Comparison of ENCODE assay signal across 8 mouse cellular contexts in genomic region chr8:10153611-10154438, GRCm38 (mm10). TPM values are rescaled to one million over a fixed set of nuclear protein-coding genes. Genes with fewer than 3 reads are reported as not detected.
A peak's percentile ranks its signal among the peaks of the same experiment; 100 is the strongest.
DNase-seq lines count a peak whose midpoint lies in the region; ATAC-seq and TF ChIP-seq lines count a peak whose summit lies in the region.

Myo16 (plus strand) TSS chr8:10153911.

- ATAC-seq in kidney, embryonic 15.5 days (replicated peaks; ENCODE audit: low FRiP score) = peak; percentile 85
- ATAC-seq in midbrain, embryonic 14.5 days (ENCODE audit: low FRiP score, low TSS enrichment) = peak; percentile 84
- ATAC-seq in megakaryocyte progenitor cell, adult 5-6 weeks (replicated peaks; ENCODE audit: poor library complexity) = no peak

- peaks cover 12% of the 10 kb centered on the region; the same call in 1 of the 2 replicates for H3K4me1 ChIP-seq in kidney, embryonic 15.5 days
- no peaks in the 10 kb centered on the region for H3K4me1 ChIP-seq in cortical plate, adult 2 months (ENCODE audit: control insufficient read depth, insufficient read depth, low read length)
- peaks cover 6% of the 10 kb centered on the region; the same call in 1 of the 2 replicates for H3K4me1 ChIP-seq in midbrain, embryonic 14.5 days (ENCODE audit: control insufficient read depth, insufficient read depth, low read length)

- H3K27me3 ChIP-seq in kidney, embryonic 15.5 days = peaks cover 48% of the 10 kb centered on the region
- H3K27me3 ChIP-seq in midbrain, embryonic 14.5 days (ENCODE audit: control insufficient read depth, insufficient read depth, low read length) = 0 out of 2 replicates have a peak, but pooled peaks cover 5% of the 10 kb centered on the region

- TF ChIP-seq CTCF in cortical plate, adult 2 months (IDR thresholded peaks at IDR 0.05; ENCODE audit: extremely low read depth, insufficient read depth, low read length) = no peak

- H3K27ac ChIP-seq in kidney, embryonic 15.5 days = no peak within 1 kb of the TSS
- H3K27ac ChIP-seq in cortical plate, adult 2 months (ENCODE audit: insufficient read depth, low read length) = peak within 1 kb of the TSS; percentile 35; the same call in 1 of the 2 replicates
- H3K27ac ChIP-seq in midbrain, embryonic 14.5 days (replicated peaks; ENCODE audit: low read depth, low read length) = peak within 1 kb of the TSS; percentile 49

- peak within 1 kb of the TSS; percentile 77 for H3K4me2 ChIP-seq in kidney, embryonic 15.5 days
- peak within 1 kb of the TSS; percentile 60 for H3K4me2 ChIP-seq in midbrain, embryonic 14.5 days (ENCODE audit: low read length)

- H3K4me3 ChIP-seq in kidney, embryonic 15.5 days (replicated peaks) = peak within 1 kb of the TSS; percentile 63
- H3K4me3 ChIP-seq in cortical plate, adult 2 months (ENCODE audit: insufficient read depth, low read length) = peak within 1 kb of the TSS; percentile 93
- H3K4me3 ChIP-seq in midbrain, embryonic 14.5 days (replicated peaks; ENCODE audit: low read depth, low read length) = peak within 1 kb of the TSS; percentile 63

- intact Hi-C loops in left cerebral cortex, postnatal 10 days (cut with DNase I) = loop anchor here (5.0 kb wide), 1 partner anchor 102 kb away; no protein-coding TSS in a partner anchor

- under 1% methylated on average over 60 of the region's 61 CpGs for WGBS in kidney, embryonic 15.5 days
- WGBS in midbrain, embryonic 14.5 days = under 1% methylated on average over 60 of the region's 61 CpGs

- TF ChIP-seq POLR2A in cortical plate, adult 2 months (IDR thresholded peaks at IDR 0.05; ENCODE audit: extremely low read depth, insufficient read depth, low read length) = peak; percentile 41; the same call in 1 of the 2 replicates

- H3K9me3 ChIP-seq in kidney, embryonic 15.5 days (replicated peaks) = no peaks in the 10 kb centered on the region
- H3K9me3 ChIP-seq in midbrain, embryonic 14.5 days (ENCODE audit: control insufficient read depth, low read length) = no peaks in the 10 kb centered on the region

- DNase-seq in kidney, adult 8-10 months = no peak
- peak; percentile 38 for DNase-seq in forelimb bud, embryonic 11.5 days (ENCODE audit: low read depth, low spot score)
- DNase-seq in left cerebral cortex, postnatal 10 days (ENCODE audit: extremely low spot score in 1 of 2, low spot score in 2 of 2) = peak; percentile 28 to 59
- peak; percentile 77 for DNase-seq in midbrain, embryonic 14.5 days
- DNase-seq in adipocyte (ENCODE audit: low spot score) = no peak

- H3K9ac ChIP-seq in kidney, embryonic 15.5 days = peak within 1 kb of the TSS; percentile 54
- H3K9ac ChIP-seq in midbrain, embryonic 14.5 days (replicated peaks; ENCODE audit: low read length) = peak within 1 kb of the TSS; percentile 78

- no peaks in the 10 kb centered on the region for H3K36me3 ChIP-seq in kidney, embryonic 15.5 days
- H3K36me3 ChIP-seq in midbrain, embryonic 14.5 days (ENCODE audit: control insufficient read depth, insufficient read depth, low read length) = no peaks in the 10 kb centered on the region

RNA-seq across cellular contexts. Expression of gene Myo16, which starts in this region (rescaled TPM):
- polyA plus RNA-seq in kidney, embryonic 15.5 days (2015; fragmentation: Nextera tagmentation; extraction: Ambion mirVana) = 0.28 and 0.34 TPM in 2 replicates
- 10.2 and 11.3 TPM in 2 replicates for polyA plus RNA-seq in cortical plate, adult 2 months (2012; rRNA removed)
- 100 to 1,000 TPM in 1 of 2 experiments, 10 to 100 TPM in 1; 92.5 to 107 TPM for total RNA-seq in left cerebral cortex, postnatal 10 days (2021)
- polyA plus RNA-seq in midbrain, embryonic 14.5 days (2014; fragmentation: Nextera tagmentation; extraction: Ambion mirVana) = 6.1 and 7.9 TPM in 2 replicates
- total RNA-seq in megakaryocyte progenitor cell, adult 5-6 weeks (2015) = not detected in 2 replicates
- 0.07 TPM in 1 of 2 replicates, not detected in the other for total RNA-seq in megakaryocyte progenitor cell, adult 5-6 weeks (2017)

Comparison
In these comparisons a context has a peak if more than half of its experiments do, and no peak if none do; other contexts are left out.
1. RNA of gene Myo16 (total RNA-seq): 92.5 to 107 TPM in left cerebral cortex, postnatal 10 days; 0.07 TPM in megakaryocyte progenitor cell, adult 5-6 weeks; every median in the first group is over 10 times any median in the second.
2. Peak in ATAC-seq, H3K4me3 ChIP-seq, H3K9ac ChIP-seq and H3K4me2 ChIP-seq in kidney, embryonic 15.5 days; RNA of the gene not detected or under 1 TPM.
3. DNase-seq: peak in forelimb bud, embryonic 11.5 days (single experiment), left cerebral cortex, postnatal 10 days (2 of 2) and midbrain, embryonic 14.5 days (single experiment); none in kidney, adult 8-10 months (0 of 2) and adipocyte (single experiment).
4. Peak in every context shown above with its lines, with median percentiles within 50 percentile points of each other: H3K4me3 ChIP-seq.